ENCODE assay signal across 1 mouse cellular context in the genomic region with DNA sequence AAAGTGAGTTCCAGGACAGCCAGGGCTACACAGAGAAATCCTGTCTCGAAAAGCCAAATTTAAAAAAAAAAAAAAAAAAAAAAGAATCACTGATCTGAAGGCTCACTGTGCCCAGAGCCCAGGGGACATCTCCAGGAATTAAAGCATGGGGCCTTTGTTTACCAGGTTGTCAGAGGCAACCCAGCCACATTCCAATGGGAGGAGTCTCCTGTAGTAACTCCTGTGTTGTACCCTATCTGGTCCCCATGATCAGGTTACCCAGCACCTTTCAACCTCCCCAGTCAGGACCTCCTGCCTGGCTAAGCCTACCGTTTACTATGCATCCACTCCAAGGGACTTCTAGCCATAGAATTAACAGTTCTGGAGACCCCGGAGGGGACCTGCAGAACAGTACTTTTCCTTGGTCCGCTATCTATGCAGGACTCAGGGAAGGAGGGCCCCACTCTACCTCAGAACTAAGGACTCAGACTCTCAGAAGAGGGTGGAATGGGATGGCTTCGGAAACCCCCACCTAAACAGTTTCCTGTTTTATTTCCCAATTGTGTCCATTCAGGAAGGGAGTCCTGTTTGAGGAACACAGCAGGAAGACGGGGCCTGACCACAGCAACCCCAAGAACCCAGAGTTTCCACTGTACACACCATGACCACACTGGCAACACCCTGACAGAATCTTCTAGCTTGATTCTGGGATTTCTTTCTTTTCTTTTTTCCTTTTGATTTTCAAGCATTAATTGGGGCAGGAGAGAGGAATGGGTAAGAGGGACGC.
TF ChIP-seq lines count a peak whose summit lies in the region.

No protein-coding gene starts in this region.

TF ChIP-seq in ES-E14, 5 proteins besides CTCF, POLR2A, EP300 and RAD21:
- TF ChIP-seq ZC3H11A (IDR thresholded peaks at IDR 0.05; ENCODE audit: borderline replicate concordance, low read depth, low read length) = no peak
- TF ChIP-seq MAFK (IDR thresholded peaks at IDR 0.05; ENCODE audit: insufficient read depth, low read depth, low read length) = no peak
- TF ChIP-seq ZNF384 (IDR thresholded peaks at IDR 0.05; ENCODE audit: low read depth, low read length) = peak; percentile 83
- TF ChIP-seq CHD2 (IDR thresholded peaks at IDR 0.05; ENCODE audit: low read depth, low read length) = no peak
- no peak for TF ChIP-seq HCFC1 (IDR thresholded peaks at IDR 0.05; ENCODE audit: borderline replicate concordance, insufficient read depth, low read length)
